Mouse (Mus musculus) liver, postnatal 0 days (tissue): ENCODE measurements around the gene AC109138.7.

Experiments used
- CTCF ChIP-seq: sonication (generic); IDR thresholded peaks from 2 replicates; pipeline ENCODE4 v1.5.1; 2016; ENCODE audit warnings: antibody characterized with exemption, low read depth
- EP300 ChIP-seq: IDR thresholded peaks from 2 replicates; pipeline ENCODE4 v1.6.1; 2016; ENCODE audit warnings: antibody characterized with exemption, low read depth, mild to moderate bottlenecking

GRCm38 (mm10) chr19:4171393-4172290, 42.5 kb upstream of the AC109138.7 start:
- TF ChIP-seq CTCF = no peak
- no peak for TF ChIP-seq EP300
